Mouse (Mus musculus): ENCODE data around the gene Zfp346. TPM values are rescaled to one million over a fixed set of nuclear protein-coding genes. Genes with fewer than 3 reads are reported as not detected.

Zfp346 gene
- polyA plus RNA-seq, 1 experiment from 2014 or later: 30.6 TPM

GRCm38 (mm10) chr13:55167798-55168197, 62.7 kb downstream of the Zfp346 start:
- no peaks in the 10 kb centered on the region for H3K36me3 ChIP-seq (ENCODE audit: control insufficient read depth, insufficient read depth, low read length)
- H3K4me3 ChIP-seq (ENCODE audit: low read length): no peak overlapping the region
- ATAC-seq: no peak
- no peak overlapping the region for H3K27ac ChIP-seq (ENCODE audit: low read depth, low read length)
- 77% methylated on average over 11 of the region's 11 CpGs for WGBS
- H3K9ac ChIP-seq (ENCODE audit: low read depth, low read length): no peak overlapping the region
- peaks cover 20% of the 10 kb centered on the region for H3K4me1 ChIP-seq (ENCODE audit: control insufficient read depth, insufficient read depth, low read depth, low read length)
- H3K4me2 ChIP-seq (ENCODE audit: low read length): no peak overlapping the region
- H3K27me3 ChIP-seq (replicated peaks; ENCODE audit: control insufficient read depth, insufficient read depth, low read length): no peaks in the 10 kb centered on the region
- H3K9me3 ChIP-seq (ENCODE audit: control insufficient read depth, low read length): no peaks in the 10 kb centered on the region

- WGBS: 86% methylated on average over 5 of the region's 5 CpGs
- no peak overlapping the region for H3K4me2 ChIP-seq (ENCODE audit: low read length)
- H3K36me3 ChIP-seq (ENCODE audit: control insufficient read depth, insufficient read depth, low read length): no peaks in the 10 kb centered on the region
- no peak overlapping the region for H3K9ac ChIP-seq (ENCODE audit: low read depth, low read length)
- peaks cover 20% of the 10 kb centered on the region for H3K4me1 ChIP-seq (ENCODE audit: control insufficient read depth, insufficient read depth, low read depth, low read length)
- H3K4me3 ChIP-seq (ENCODE audit: low read length): no peak overlapping the region
- ATAC-seq: no peak
- no peaks in the 10 kb centered on the region for H3K9me3 ChIP-seq (ENCODE audit: control insufficient read depth, low read length)
- no peaks in the 10 kb centered on the region for H3K27me3 ChIP-seq (replicated peaks; ENCODE audit: control insufficient read depth, insufficient read depth, low read length)
- no peak overlapping the region for H3K27ac ChIP-seq (ENCODE audit: low read depth, low read length)
Measured at GRCm38 (mm10) chr13:55168255-55168654, 63.1 kb downstream of the Zfp346 start.

GRCm38 (mm10) chr13:55168958-55169369, 63.9 kb downstream of the Zfp346 start:
- H3K4me3 ChIP-seq (ENCODE audit: low read length): no peak overlapping the region
- no peaks in the 10 kb centered on the region for H3K9me3 ChIP-seq (ENCODE audit: control insufficient read depth, low read length)
- peak; percentile 75 for ATAC-seq
- WGBS: 26% methylated on average over 13 of the region's 13 CpGs
- H3K27me3 ChIP-seq (replicated peaks; ENCODE audit: control insufficient read depth, insufficient read depth, low read length): no peaks in the 10 kb centered on the region
- peak overlapping the region; percentile 36; the same call in 1 of the 2 replicates for H3K9ac ChIP-seq (ENCODE audit: low read depth, low read length)
- H3K27ac ChIP-seq (ENCODE audit: low read depth, low read length): no peak overlapping the region; the same call in 1 of the 2 replicates
- H3K36me3 ChIP-seq (ENCODE audit: control insufficient read depth, insufficient read depth, low read length): no peaks in the 10 kb centered on the region
- peaks cover 20% of the 10 kb centered on the region for H3K4me1 ChIP-seq (ENCODE audit: control insufficient read depth, insufficient read depth, low read depth, low read length)
- no peak overlapping the region for H3K4me2 ChIP-seq (ENCODE audit: low read length)

GRCm38 (mm10) chr13:55171517-55172335, 66.6 kb downstream of the Zfp346 start:
- peak overlapping the region; percentile 43 for H3K4me2 ChIP-seq (ENCODE audit: low read length)
- ATAC-seq: peak; percentile 83
- H3K9me3 ChIP-seq (ENCODE audit: control insufficient read depth, low read length): no peaks in the 10 kb centered on the region
- H3K4me3 ChIP-seq (ENCODE audit: low read length): no peak overlapping the region; the same call in 1 of the 2 replicates
- H3K9ac ChIP-seq (ENCODE audit: low read depth, low read length): peak overlapping the region; percentile 48
- no peaks in the 10 kb centered on the region for H3K36me3 ChIP-seq (ENCODE audit: control insufficient read depth, insufficient read depth, low read length)
- peak overlapping the region; percentile 59 for H3K27ac ChIP-seq (ENCODE audit: low read depth, low read length)
- peaks cover 20% of the 10 kb centered on the region for H3K4me1 ChIP-seq (ENCODE audit: control insufficient read depth, insufficient read depth, low read depth, low read length)
- WGBS: 8% methylated on average over 26 of the region's 26 CpGs
- H3K27me3 ChIP-seq (replicated peaks; ENCODE audit: control insufficient read depth, insufficient read depth, low read length): no peaks in the 10 kb centered on the region

GRCm38 (mm10) chr13:55172336-55172770, 67.2 kb downstream of the Zfp346 start:
- peak overlapping the region; percentile 43 for H3K4me2 ChIP-seq (ENCODE audit: low read length)
- H3K36me3 ChIP-seq (ENCODE audit: control insufficient read depth, insufficient read depth, low read length): no peaks in the 10 kb centered on the region
- H3K4me1 ChIP-seq (ENCODE audit: control insufficient read depth, insufficient read depth, low read depth, low read length): peaks cover 20% of the 10 kb centered on the region
- no peak for ATAC-seq
- no peak overlapping the region for H3K9ac ChIP-seq (ENCODE audit: low read depth, low read length)
- H3K4me3 ChIP-seq (ENCODE audit: low read length): no peak overlapping the region
- H3K9me3 ChIP-seq (ENCODE audit: control insufficient read depth, low read length): no peaks in the 10 kb centered on the region
- 50% methylated on average over 7 of the region's 7 CpGs for WGBS
- no peak overlapping the region; the same call in 1 of the 2 replicates for H3K27ac ChIP-seq (ENCODE audit: low read depth, low read length)
- no peaks in the 10 kb centered on the region for H3K27me3 ChIP-seq (replicated peaks; ENCODE audit: control insufficient read depth, insufficient read depth, low read length)

- no peak for ATAC-seq
- Histone ChIP-seq H3K36me3 (ENCODE audit: control insufficient read depth, insufficient read depth, low read length) (no peaks in the 10 kb centered on the region), H3K27me3 (replicated peaks; ENCODE audit: control insufficient read depth, insufficient read depth, low read length) (no peaks in the 10 kb centered on the region), H3K4me1 (ENCODE audit: control insufficient read depth, insufficient read depth, low read depth, low read length) (peaks cover 12% of the 10 kb centered on the region), H3K4me3 (ENCODE audit: low read length) (no peak overlapping the region), H3K27ac (ENCODE audit: low read depth, low read length) (no peak overlapping the region), H3K9ac (ENCODE audit: low read depth, low read length) (no peak overlapping the region), H3K4me2 (ENCODE audit: low read length) (no peak overlapping the region), H3K9me3 (ENCODE audit: control insufficient read depth, low read length) (no peaks in the 10 kb centered on the region)
- 78% methylated on average over 11 of the region's 11 CpGs for WGBS
Measured at GRCm38 (mm10) chr13:55174347-55174746, 69.2 kb downstream of the Zfp346 start.

- no peak overlapping the region for H3K4me3 ChIP-seq (ENCODE audit: low read length)
Measured at GRCm38 (mm10) chr13:55176265-55176664, 71.2 kb downstream of the Zfp346 start.

GRCm38 (mm10) chr13:55177903-55178496, 72.9 kb downstream of the Zfp346 start:
- H3K9me3 ChIP-seq (ENCODE audit: control insufficient read depth, low read length): no peaks in the 10 kb centered on the region
- ATAC-seq: no peak
- H3K4me2 ChIP-seq (ENCODE audit: low read length): no peak overlapping the region
- peak overlapping the region; percentile 29; the same call in 1 of the 2 replicates for H3K27ac ChIP-seq (ENCODE audit: low read depth, low read length)
- H3K9ac ChIP-seq (ENCODE audit: low read depth, low read length): no peak overlapping the region
- H3K27me3 ChIP-seq (replicated peaks; ENCODE audit: control insufficient read depth, insufficient read depth, low read length): no peaks in the 10 kb centered on the region
- no peaks in the 10 kb centered on the region for H3K36me3 ChIP-seq (ENCODE audit: control insufficient read depth, insufficient read depth, low read length)
- no peak overlapping the region for H3K4me3 ChIP-seq (ENCODE audit: low read length)
- H3K4me1 ChIP-seq (ENCODE audit: control insufficient read depth, insufficient read depth, low read depth, low read length): no peaks in the 10 kb centered on the region
- 64% methylated on average over 4 of the region's 4 CpGs for WGBS

More at GRCm38 (mm10) chr13:55176265-55176664, 71.2 kb downstream of the Zfp346 start:
- peaks cover 10% of the 10 kb centered on the region for H3K4me1 ChIP-seq (ENCODE audit: control insufficient read depth, insufficient read depth, low read depth, low read length)
- WGBS: 89% methylated on average over 6 of the region's 6 CpGs
- H3K4me2 ChIP-seq (ENCODE audit: low read length): no peak overlapping the region
- ATAC-seq: no peak
- H3K27me3 ChIP-seq (replicated peaks; ENCODE audit: control insufficient read depth, insufficient read depth, low read length): no peaks in the 10 kb centered on the region
- no peak overlapping the region for H3K27ac ChIP-seq (ENCODE audit: low read depth, low read length)
- no peak overlapping the region for H3K9ac ChIP-seq (ENCODE audit: low read depth, low read length)
- no peaks in the 10 kb centered on the region for H3K36me3 ChIP-seq (ENCODE audit: control insufficient read depth, insufficient read depth, low read length)
- no peaks in the 10 kb centered on the region for H3K9me3 ChIP-seq (ENCODE audit: control insufficient read depth, low read length)

- no peak overlapping the region for H3K4me2 ChIP-seq (ENCODE audit: low read length)
- H3K27me3 ChIP-seq (replicated peaks; ENCODE audit: control insufficient read depth, insufficient read depth, low read length): no peaks in the 10 kb centered on the region
- no peak overlapping the region for H3K9ac ChIP-seq (ENCODE audit: low read depth, low read length)
- H3K4me1 ChIP-seq (ENCODE audit: control insufficient read depth, insufficient read depth, low read depth, low read length): no peaks in the 10 kb centered on the region
- no peak overlapping the region; the same call in 1 of the 2 replicates for H3K27ac ChIP-seq (ENCODE audit: low read depth, low read length)
- 32% methylated on average over 2 of the region's 2 CpGs for WGBS
- no peak overlapping the region for H3K4me3 ChIP-seq (ENCODE audit: low read length)
- no peaks in the 10 kb centered on the region for H3K36me3 ChIP-seq (ENCODE audit: control insufficient read depth, insufficient read depth, low read length)
- H3K9me3 ChIP-seq (ENCODE audit: control insufficient read depth, low read length): no peaks in the 10 kb centered on the region
- ATAC-seq: no peak
Measured at GRCm38 (mm10) chr13:55178556-55178955, 73.4 kb downstream of the Zfp346 start.

Measured in hindbrain, embryonic 16.5 days (tissue).